In genomic region chr11:94676308-94676707, GRCm38 (mm10) we compare ENCODE assay signal across 9 mouse cellular contexts. TPM values are rescaled to one million over a fixed set of nuclear protein-coding genes. Genes with fewer than 3 reads are reported as not detected.
DNase-seq lines count a peak whose midpoint lies in the region; ATAC-seq and TF ChIP-seq lines count a peak whose summit lies in the region.
"Had no signal": no experiment of that assay in that cellular context is flagged by ENCODE, and none has a peak within 500 bp of the region (broad histone marks: within the 10 kb centered on the region; RNA-seq: fewer than 3 reads in every experiment).

No protein-coding gene starts in this region.

- no peak for TF ChIP-seq CTCF in midbrain, postnatal 0 days (IDR thresholded peaks at IDR 0.05)

- peak; percentile 11; the same call in 1 of the 2 replicates for ATAC-seq in kidney, embryonic 14.5 days (ENCODE audit: low FRiP score, low TSS enrichment)
- ATAC-seq in intestine, embryonic 14.5 days (replicated peaks; ENCODE audit: low FRiP score, low TSS enrichment, low read depth), result no peak
- ATAC-seq in midbrain, postnatal 0 days (ENCODE audit: low FRiP score), result no peak

- peaks cover 21% of the 10 kb centered on the region for H3K4me1 ChIP-seq in kidney, embryonic 14.5 days (ENCODE audit: control insufficient read depth, insufficient read depth, low read length)
- peaks cover 48% of the 10 kb centered on the region for H3K4me1 ChIP-seq in embryonic facial prominence, embryonic 10.5 days
- peaks cover 29% of the 10 kb centered on the region for H3K4me1 ChIP-seq in intestine, embryonic 14.5 days (replicated peaks; ENCODE audit: control insufficient read depth, insufficient read depth, low read length)
- peaks cover 15% of the 10 kb centered on the region for H3K4me1 ChIP-seq in midbrain, postnatal 0 days (ENCODE audit: insufficient read depth, low read length)

- H3K9me3 ChIP-seq in kidney, embryonic 14.5 days (ENCODE audit: control insufficient read depth, low read length), result no peaks in the 10 kb centered on the region
- H3K9me3 ChIP-seq in embryonic facial prominence, embryonic 10.5 days, result no peaks in the 10 kb centered on the region
- no peaks in the 10 kb centered on the region for H3K9me3 ChIP-seq in intestine, embryonic 14.5 days (ENCODE audit: control insufficient read depth, low read length)
- no peaks in the 10 kb centered on the region for H3K9me3 ChIP-seq in midbrain, postnatal 0 days (ENCODE audit: low read length)

- no peak for DNase-seq in kidney, postnatal 10 days
- no peak for DNase-seq in embryonic facial prominence, embryonic 10.5 days (ENCODE audit: low spot score)
- no peak for DNase-seq in intestine, embryonic 14.5 days (ENCODE audit: low spot score)
- no peak for DNase-seq in midbrain, postnatal 0 days (ENCODE audit: low spot score)
- no peak for DNase-seq in urinary bladder, adult 18-20 months (ENCODE audit: low spot score in 2 of 2)
- no peak for DNase-seq in layer of hippocampus, postnatal 36 days
- no peak for DNase-seq in frontal cortex, postnatal 14 days (ENCODE audit: low spot score in 2 of 2)

- peak overlapping the region; percentile 94; the same call in 1 of the 2 replicates for H3K9ac ChIP-seq in kidney, embryonic 14.5 days (ENCODE audit: low read depth, low read length)
- peak overlapping the region; percentile 93 for H3K9ac ChIP-seq in intestine, embryonic 14.5 days (ENCODE audit: low read length)
- peak overlapping the region; percentile 91 for H3K9ac ChIP-seq in midbrain, postnatal 0 days (replicated peaks; ENCODE audit: low read length, poor library complexity, severe bottlenecking)

- 39% methylated on average over 4 of the region's 4 CpGs for WGBS in kidney, embryonic 14.5 days
- WGBS in embryonic facial prominence, embryonic 10.5 days, result 49% methylated on average over 4 of the region's 4 CpGs
- 35% methylated on average over 4 of the region's 4 CpGs for WGBS in intestine, embryonic 14.5 days
- WGBS in midbrain, postnatal 0 days, result 40% methylated on average over 4 of the region's 4 CpGs

- H3K4me2 ChIP-seq in kidney, embryonic 14.5 days (replicated peaks; ENCODE audit: low read depth, low read length), result peak overlapping the region; percentile 61
- peak overlapping the region; percentile 68 for H3K4me2 ChIP-seq in intestine, embryonic 14.5 days (ENCODE audit: low read length)
- peak overlapping the region; percentile 85 for H3K4me2 ChIP-seq in midbrain, postnatal 0 days (ENCODE audit: low read depth, low read length, poor library complexity, severe bottlenecking)

- peak overlapping the region; percentile 94 for H3K4me3 ChIP-seq in kidney, embryonic 14.5 days (ENCODE audit: low read length)
- peak overlapping the region; percentile 95 for H3K4me3 ChIP-seq in embryonic facial prominence, embryonic 10.5 days
- peak overlapping the region; percentile 92 for H3K4me3 ChIP-seq in intestine, embryonic 14.5 days (ENCODE audit: low read depth, low read length)
- H3K4me3 ChIP-seq in midbrain, postnatal 0 days (ENCODE audit: low read depth, low read length), result peak overlapping the region; percentile 95

- no peaks in the 10 kb centered on the region for H3K36me3 ChIP-seq in kidney, embryonic 14.5 days (ENCODE audit: control insufficient read depth, insufficient read depth, low read length)
- peaks cover 15% of the 10 kb centered on the region for H3K36me3 ChIP-seq in embryonic facial prominence, embryonic 10.5 days (replicated peaks)
- no peaks in the 10 kb centered on the region for H3K36me3 ChIP-seq in intestine, embryonic 14.5 days (ENCODE audit: control insufficient read depth, insufficient read depth, low read length)
- H3K36me3 ChIP-seq in midbrain, postnatal 0 days (ENCODE audit: insufficient read depth, low read length), result no peaks in the 10 kb centered on the region

- H3K27me3 ChIP-seq in kidney, embryonic 14.5 days (ENCODE audit: control insufficient read depth, insufficient read depth, low read length), result no peaks in the 10 kb centered on the region
- no peaks in the 10 kb centered on the region for H3K27me3 ChIP-seq in embryonic facial prominence, embryonic 10.5 days (replicated peaks; ENCODE audit: low read depth, poor library complexity, severe bottlenecking)
- no peaks in the 10 kb centered on the region for H3K27me3 ChIP-seq in intestine, embryonic 14.5 days (replicated peaks; ENCODE audit: control insufficient read depth, insufficient read depth, low read length)
- H3K27me3 ChIP-seq in midbrain, postnatal 0 days (ENCODE audit: insufficient read depth, low read length), result no peaks in the 10 kb centered on the region

- no peak overlapping the region for H3K27ac ChIP-seq in kidney, embryonic 14.5 days (ENCODE audit: low read depth, low read length)
- peak overlapping the region; percentile 98 for H3K27ac ChIP-seq in embryonic facial prominence, embryonic 10.5 days (replicated peaks)
- H3K27ac ChIP-seq in intestine, embryonic 14.5 days (ENCODE audit: low read depth), result peak overlapping the region; percentile 84; the same call in 1 of the 2 replicates
- no peak overlapping the region for H3K27ac ChIP-seq in midbrain, postnatal 0 days (ENCODE audit: low read depth, low read length)

RNA-seq across cellular contexts. Expression of gene Xylt2, which starts 1.0 kb away (rescaled TPM):
- polyA plus RNA-seq in kidney, embryonic 14.5 days (2014; fragmentation: Nextera tagmentation; extraction: Ambion mirVana), result 16.8 and 18.5 TPM in 2 replicates
- 15.1 and 16.3 TPM in 2 replicates for polyA plus RNA-seq in embryonic facial prominence, embryonic 10.5 days (2016; fragmentation: Nextera tagmentation; extraction: Ambion mirVana)
- 19.9 and 21.1 TPM in 2 replicates for polyA plus RNA-seq in intestine, embryonic 14.5 days (2014; fragmentation: Nextera tagmentation; extraction: Ambion mirVana)
- total RNA-seq in midbrain, postnatal 0 days (2014; rRNA removed), result 38.4 and 45.8 TPM in 2 replicates
- polyA plus RNA-seq in midbrain, postnatal 0 days (2015; fragmentation: Nextera tagmentation; extraction: Ambion mirVana), result 10.2 and 12.5 TPM in 2 replicates
- total RNA-seq in layer of hippocampus, postnatal 36 days (2021), result 10 to 100 TPM; 23.0 to 26.1 TPM

RNA-seq across cellular contexts. Expression of gene Eme1, which starts 22.5 kb away (rescaled TPM):
- polyA plus RNA-seq in kidney, embryonic 14.5 days (2014; fragmentation: Nextera tagmentation; extraction: Ambion mirVana), result 29.9 and 33.6 TPM in 2 replicates
- polyA plus RNA-seq in embryonic facial prominence, embryonic 10.5 days (2016; fragmentation: Nextera tagmentation; extraction: Ambion mirVana), result 58.6 and 59.4 TPM in 2 replicates
- 25.2 and 26.0 TPM in 2 replicates for polyA plus RNA-seq in intestine, embryonic 14.5 days (2014; fragmentation: Nextera tagmentation; extraction: Ambion mirVana)
- total RNA-seq in midbrain, postnatal 0 days (2014; rRNA removed), result 0.28 and 0.49 TPM in 2 replicates
- 0.75 and 0.82 TPM in 2 replicates for polyA plus RNA-seq in midbrain, postnatal 0 days (2015; fragmentation: Nextera tagmentation; extraction: Ambion mirVana)
- total RNA-seq in layer of hippocampus, postnatal 36 days (2021), result not detected

RNA-seq across cellular contexts. Expression of gene Mrpl27, which starts 22.7 kb away (rescaled TPM):
- polyA plus RNA-seq in kidney, embryonic 14.5 days (2014; fragmentation: Nextera tagmentation; extraction: Ambion mirVana), result 154 and 193 TPM in 2 replicates
- 141 and 153 TPM in 2 replicates for polyA plus RNA-seq in embryonic facial prominence, embryonic 10.5 days (2016; fragmentation: Nextera tagmentation; extraction: Ambion mirVana)
- 137 and 142 TPM in 2 replicates for polyA plus RNA-seq in intestine, embryonic 14.5 days (2014; fragmentation: Nextera tagmentation; extraction: Ambion mirVana)
- 42.5 and 49.5 TPM in 2 replicates for total RNA-seq in midbrain, postnatal 0 days (2014; rRNA removed)
- polyA plus RNA-seq in midbrain, postnatal 0 days (2015; fragmentation: Nextera tagmentation; extraction: Ambion mirVana), result 162 and 169 TPM in 2 replicates
- 10 to 100 TPM; 67.1 to 68.9 TPM for total RNA-seq in layer of hippocampus, postnatal 36 days (2021)

RNA-seq across cellular contexts. Expression of gene Gm11541, which starts 28.0 kb away (rescaled TPM):
- 0.23 and 0.99 TPM in 2 replicates for polyA plus RNA-seq in kidney, embryonic 14.5 days (2014; fragmentation: Nextera tagmentation; extraction: Ambion mirVana)
- polyA plus RNA-seq in embryonic facial prominence, embryonic 10.5 days (2016; fragmentation: Nextera tagmentation; extraction: Ambion mirVana), result not detected in 2 replicates
- 0.89 and 1.1 TPM in 2 replicates for polyA plus RNA-seq in intestine, embryonic 14.5 days (2014; fragmentation: Nextera tagmentation; extraction: Ambion mirVana)
- total RNA-seq in midbrain, postnatal 0 days (2014; rRNA removed), result 0.22 TPM in 1 of 2 replicates, not detected in the other
- polyA plus RNA-seq in midbrain, postnatal 0 days (2015; fragmentation: Nextera tagmentation; extraction: Ambion mirVana), result not detected in 2 replicates
- not detected for total RNA-seq in layer of hippocampus, postnatal 36 days (2021)
- total RNA-seq: hematopoietic stem cell, adult 5-6 weeks had no signal

RNA-seq across cellular contexts. Expression of gene Lrrc59, which starts 46.7 kb away (rescaled TPM):
- 118 and 197 TPM in 2 replicates for polyA plus RNA-seq in kidney, embryonic 14.5 days (2014; fragmentation: Nextera tagmentation; extraction: Ambion mirVana)
- 258 and 280 TPM in 2 replicates for polyA plus RNA-seq in embryonic facial prominence, embryonic 10.5 days (2016; fragmentation: Nextera tagmentation; extraction: Ambion mirVana)
- polyA plus RNA-seq in intestine, embryonic 14.5 days (2014; fragmentation: Nextera tagmentation; extraction: Ambion mirVana), result 168 and 180 TPM in 2 replicates
- total RNA-seq in midbrain, postnatal 0 days (2014; rRNA removed), result 128 and 129 TPM in 2 replicates
- 135 and 137 TPM in 2 replicates for polyA plus RNA-seq in midbrain, postnatal 0 days (2015; fragmentation: Nextera tagmentation; extraction: Ambion mirVana)
- total RNA-seq in layer of hippocampus, postnatal 36 days (2021), result 10 to 100 TPM; 78.7 to 81.1 TPM

Comparison
In these comparisons a context has a peak if more than half of its experiments do, and no peak if none do; other contexts are left out.
1. H3K27ac ChIP-seq: peak in embryonic facial prominence, embryonic 10.5 days (single experiment) and intestine, embryonic 14.5 days (single experiment); none in kidney, embryonic 14.5 days (single experiment) and midbrain, postnatal 0 days (single experiment).
2. RNA of gene Eme1, which starts 22.5 kb away (polyA plus RNA-seq): 58.6 to 59.4 TPM in embryonic facial prominence, embryonic 10.5 days, 29.9 to 33.6 TPM in kidney, embryonic 14.5 days and 25.2 to 26.0 TPM in intestine, embryonic 14.5 days; 0.75 to 0.82 TPM in midbrain, postnatal 0 days; every median in the first group is over 10 times any median in the second.
3. Peak in every context shown above with its lines, with median percentiles within 50 percentile points of each other: H3K4me2 ChIP-seq, H3K4me3 ChIP-seq and H3K9ac ChIP-seq.